In genomic region chr19:24971307-24971706, GRCm38 (mm10) we compare ENCODE assay signal across 19 mouse cellular contexts. TPM values are rescaled to one million over a fixed set of nuclear protein-coding genes. Genes with fewer than 3 reads are reported as not detected.
DNase-seq lines count a peak whose midpoint lies in the region; ATAC-seq lines count a peak whose summit lies in the region.
"Had no signal": no experiment of that assay in that cellular context is flagged by ENCODE, and none has a peak within 500 bp of the region (broad histone marks: within the 10 kb centered on the region; RNA-seq: fewer than 3 reads in every experiment).

No protein-coding gene starts in this region.

- H3K4me1 ChIP-seq in forebrain, embryonic 10.5 days: no peaks in the 10 kb centered on the region
- H3K4me1 ChIP-seq: embryonic facial prominence, embryonic 13.5 days; heart, embryonic 15.5 days; hindbrain, embryonic 12.5 days; midbrain, embryonic 15.5 days; neural tube, embryonic 12.5 days; stomach, embryonic 15.5 days had no signal

- no peaks in the 10 kb centered on the region for H3K27me3 ChIP-seq in forebrain, embryonic 10.5 days (ENCODE audit: poor library complexity, severe bottlenecking)
- H3K27me3 ChIP-seq: embryonic facial prominence, embryonic 13.5 days; heart, embryonic 15.5 days; hindbrain, embryonic 12.5 days; midbrain, embryonic 15.5 days; neural tube, embryonic 12.5 days; stomach, embryonic 15.5 days had no signal

- H3K27ac ChIP-seq in forebrain, embryonic 10.5 days: no peak overlapping the region
- H3K27ac ChIP-seq: embryonic facial prominence, embryonic 13.5 days; heart, embryonic 15.5 days; hindbrain, embryonic 12.5 days; midbrain, embryonic 15.5 days; neural tube, embryonic 12.5 days; stomach, embryonic 15.5 days had no signal

- H3K9me3 ChIP-seq in forebrain, embryonic 10.5 days: no peaks in the 10 kb centered on the region
- H3K9me3 ChIP-seq: embryonic facial prominence, embryonic 13.5 days; heart, embryonic 15.5 days; hindbrain, embryonic 12.5 days; midbrain, embryonic 15.5 days; neural tube, embryonic 12.5 days; stomach, embryonic 15.5 days had no signal

- H3K36me3 ChIP-seq in forebrain, embryonic 10.5 days (replicated peaks): no peaks in the 10 kb centered on the region
- H3K36me3 ChIP-seq: embryonic facial prominence, embryonic 13.5 days; heart, embryonic 15.5 days; hindbrain, embryonic 12.5 days; midbrain, embryonic 15.5 days; neural tube, embryonic 12.5 days; stomach, embryonic 15.5 days had no signal

- H3K4me3 ChIP-seq in forebrain, embryonic 10.5 days: no peak overlapping the region
- H3K4me3 ChIP-seq: embryonic facial prominence, embryonic 13.5 days; heart, embryonic 15.5 days; hindbrain, embryonic 12.5 days; midbrain, embryonic 15.5 days; neural tube, embryonic 12.5 days; stomach, embryonic 15.5 days had no signal

- 86% methylated on average over 7 of the region's 7 CpGs for WGBS in forebrain, embryonic 10.5 days

- peak; percentile 21 to 24 for DNase-seq in lung, adult 18-20 months
- DNase-seq in lung, postnatal 4 days: no peak
- no peak for DNase-seq in forebrain, embryonic 10.5 days (ENCODE audit: extremely low spot score, low spot score)
- DNase-seq in layer of hippocampus, adult 11-12 months (ENCODE audit: low spot score): no peak
- DNase-seq: cerebellum, postnatal 14 days; kidney, postnatal 10 days; right cerebral cortex, postnatal 4 days; thymus, postnatal 14 days had no signal

- ATAC-seq in CD4-positive, CD25-positive, alpha-beta regulatory T cell, adult 4 months: peak; percentile 99
- ATAC-seq in inflammation-experienced regulatory T-cells, adult 6 months: peak; percentile 99
- peak; percentile 88 for ATAC-seq in neutrophil, adult 5-6 weeks (ENCODE audit: extremely low read depth, insufficient number of reproducible peaks, low FRiP score, poor library complexity, severe bottlenecking)
- ATAC-seq: intestine, postnatal 0 days; lung, postnatal 0 days; midbrain, embryonic 15.5 days had no signal

RNA-seq across cellular contexts. Expression of gene Cbwd1, which starts 9.9 kb away (rescaled TPM):
- 10 to 100 TPM; 12.2 to 27.9 TPM for polyA plus RNA-seq in CD4-positive, CD25-positive, alpha-beta regulatory T cell, adult 4 months (2017; shearing (Covaris generic))
- 10 to 100 TPM; 16.6 to 33.1 (median 21.7) TPM for polyA plus RNA-seq in inflammation-experienced regulatory T-cells, adult 6 months (2017; shearing (Covaris generic))
- 13.7 and 21.6 TPM in 2 replicates for total RNA-seq in neutrophil, adult 5-6 weeks (2017)
- 22.1 and 22.3 TPM in 2 replicates for polyA plus RNA-seq in forebrain, embryonic 10.5 days (2016; fragmentation: Nextera tagmentation; extraction: Ambion mirVana)

RNA-seq across cellular contexts. Expression of gene Dock8, which starts 28.0 kb away (rescaled TPM):
- 100 to 1,000 TPM in 1 of 2 experiments, 10 to 100 TPM in 1; 97.2 to 114 TPM for polyA plus RNA-seq in CD4-positive, CD25-positive, alpha-beta regulatory T cell, adult 4 months (2017; shearing (Covaris generic))
- polyA plus RNA-seq in inflammation-experienced regulatory T-cells, adult 6 months (2017; shearing (Covaris generic)): 100 to 1,000 TPM in 1 of 3 experiments, 10 to 100 TPM in 2; 86.4 to 117 (median 93.6) TPM
- total RNA-seq in neutrophil, adult 5-6 weeks (2017): 140 and 149 TPM in 2 replicates
- polyA plus RNA-seq in forebrain, embryonic 10.5 days (2016; fragmentation: Nextera tagmentation; extraction: Ambion mirVana): 0.87 and 1.3 TPM in 2 replicates

Comparison
In these comparisons a context has a peak if more than half of its experiments do, and no peak if none do; other contexts are left out.
1. DNase-seq: peak in lung, adult 18-20 months (2 of 2); none in lung, postnatal 4 days (0 of 2), forebrain, embryonic 10.5 days (single experiment) and layer of hippocampus, adult 11-12 months (single experiment).
2. RNA of gene Dock8, which starts 28.0 kb away (polyA plus RNA-seq): 97.2 to 114 TPM in CD4-positive, CD25-positive, alpha-beta regulatory T cell, adult 4 months and 86.4 to 117 TPM in inflammation-experienced regulatory T-cells, adult 6 months; 0.87 to 1.3 TPM in forebrain, embryonic 10.5 days; every median in the first group is over 10 times any median in the second.
3. Peak in every context shown above with its lines, with median percentiles within 50 percentile points of each other: ATAC-seq.